Mouse (Mus musculus): Measurements from ENCODE around the gene Obsl1. TPM values are rescaled to one million over a fixed set of nuclear protein-coding genes. Genes with fewer than 3 reads are reported as not detected.

The Obsl1 gene
- polyA plus RNA-seq, 1 experiment from 2014 or later: 17.1 TPM

DNA sequence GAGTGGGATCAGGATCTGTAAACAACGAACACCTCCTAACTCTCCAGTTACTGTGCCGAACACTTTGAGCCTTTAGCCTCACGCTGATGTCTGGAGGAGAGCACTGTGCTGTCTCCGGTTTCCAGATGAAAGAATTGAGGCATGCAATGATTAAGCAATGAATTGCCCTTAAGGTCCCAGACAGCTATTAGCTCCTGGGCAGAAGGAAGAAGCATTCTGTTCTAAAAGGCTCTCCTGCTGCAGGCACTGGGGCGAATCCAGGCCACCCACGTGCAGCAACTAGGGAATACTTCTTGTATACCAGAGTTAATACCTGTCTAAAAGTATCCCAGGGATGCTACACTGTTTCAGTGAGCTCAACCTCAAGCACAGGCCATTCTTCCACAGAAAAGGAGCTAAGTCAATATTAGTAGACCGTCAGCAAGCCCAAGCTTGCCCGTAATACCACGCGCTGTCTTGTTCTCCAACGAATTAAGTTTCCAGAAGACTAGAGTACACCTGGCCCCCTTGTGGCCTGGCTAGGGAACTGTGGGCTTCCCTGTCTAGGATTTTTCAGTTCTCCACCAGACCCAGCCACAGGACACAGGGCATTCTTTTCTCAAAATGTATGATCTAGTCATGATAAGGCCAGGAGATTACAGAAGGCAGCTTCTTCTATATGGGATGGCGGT is 11.2 kb downstream of the Obsl1 start:
- Histone ChIP-seq H3K4me3 (ENCODE audit: low read depth, low read length) (no peak overlapping the region), H3K4me2 (replicated peaks; ENCODE audit: low read depth) (no peak overlapping the region), H3K9me3 (ENCODE audit: control insufficient read depth) (no peaks in the 10 kb centered on the region), H3K9ac (ENCODE audit: low read depth, low read length) (no peak overlapping the region), H3K36me3 (ENCODE audit: control insufficient read depth, insufficient read depth) (peaks cover 48% of the 10 kb centered on the region), H3K27ac (ENCODE audit: low read depth, low read length) (no peak overlapping the region), H3K27me3 (replicated peaks; ENCODE audit: control insufficient read depth, insufficient read depth, low read length) (no peaks in the 10 kb centered on the region), H3K4me1 (replicated peaks; ENCODE audit: control insufficient read depth, insufficient read depth, low read length) (no peaks in the 10 kb centered on the region)
- peak; percentile 81 for TF ChIP-seq CTCF (IDR thresholded peaks at IDR 0.05; ENCODE audit: low read depth)
- WGBS: 57% methylated on average over 12 of the region's 12 CpGs
- no peak; the same call in 1 of the 2 replicates for ATAC-seq

DNA sequence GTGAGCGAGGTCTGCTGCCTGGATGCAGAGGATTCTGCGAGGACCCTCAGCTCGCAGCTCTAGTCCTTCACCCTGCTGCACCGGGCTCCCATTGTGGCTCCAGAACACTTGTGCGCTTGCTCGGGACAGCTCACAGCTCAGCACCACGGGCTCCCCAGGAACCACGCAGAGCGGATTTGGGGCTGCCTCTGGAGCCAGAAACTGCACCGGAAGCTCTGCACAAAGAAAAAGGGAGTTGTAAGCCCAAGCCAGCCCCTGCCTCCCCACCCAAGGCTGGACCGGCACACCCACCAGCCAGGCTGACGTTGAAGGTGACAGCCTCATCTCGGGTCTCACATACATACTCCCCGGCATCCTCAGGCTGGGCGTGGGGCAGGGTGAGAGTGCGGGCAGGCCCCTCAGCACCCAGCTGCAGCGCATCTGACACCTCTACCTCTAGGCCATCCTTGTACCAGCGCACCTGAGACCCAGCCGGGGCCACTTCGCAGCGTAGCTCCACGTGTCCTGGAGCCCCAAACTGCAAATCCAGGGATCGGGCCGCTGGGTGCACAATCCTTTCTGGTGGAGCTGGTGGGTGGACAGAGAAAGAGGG is 13.6 kb downstream of the Obsl1 start:
- 69% methylated on average over 24 of the region's 24 CpGs for WGBS
- no peak overlapping the region for H3K27ac ChIP-seq (ENCODE audit: low read depth, low read length)
- no peaks in the 10 kb centered on the region for H3K9me3 ChIP-seq (ENCODE audit: control insufficient read depth)
- no peak for ATAC-seq
- no peak overlapping the region for H3K9ac ChIP-seq (ENCODE audit: low read depth, low read length)
- no peaks in the 10 kb centered on the region for H3K4me1 ChIP-seq (replicated peaks; ENCODE audit: control insufficient read depth, insufficient read depth, low read length)
- H3K27me3 ChIP-seq (replicated peaks; ENCODE audit: control insufficient read depth, insufficient read depth, low read length): no peaks in the 10 kb centered on the region
- no peak overlapping the region for H3K4me2 ChIP-seq (replicated peaks; ENCODE audit: low read depth)
- peaks cover 31% of the 10 kb centered on the region for H3K36me3 ChIP-seq (ENCODE audit: control insufficient read depth, insufficient read depth)
- no peak overlapping the region for H3K4me3 ChIP-seq (ENCODE audit: low read depth, low read length)
- TF ChIP-seq CTCF (IDR thresholded peaks at IDR 0.05; ENCODE audit: low read depth): no peak

DNA sequence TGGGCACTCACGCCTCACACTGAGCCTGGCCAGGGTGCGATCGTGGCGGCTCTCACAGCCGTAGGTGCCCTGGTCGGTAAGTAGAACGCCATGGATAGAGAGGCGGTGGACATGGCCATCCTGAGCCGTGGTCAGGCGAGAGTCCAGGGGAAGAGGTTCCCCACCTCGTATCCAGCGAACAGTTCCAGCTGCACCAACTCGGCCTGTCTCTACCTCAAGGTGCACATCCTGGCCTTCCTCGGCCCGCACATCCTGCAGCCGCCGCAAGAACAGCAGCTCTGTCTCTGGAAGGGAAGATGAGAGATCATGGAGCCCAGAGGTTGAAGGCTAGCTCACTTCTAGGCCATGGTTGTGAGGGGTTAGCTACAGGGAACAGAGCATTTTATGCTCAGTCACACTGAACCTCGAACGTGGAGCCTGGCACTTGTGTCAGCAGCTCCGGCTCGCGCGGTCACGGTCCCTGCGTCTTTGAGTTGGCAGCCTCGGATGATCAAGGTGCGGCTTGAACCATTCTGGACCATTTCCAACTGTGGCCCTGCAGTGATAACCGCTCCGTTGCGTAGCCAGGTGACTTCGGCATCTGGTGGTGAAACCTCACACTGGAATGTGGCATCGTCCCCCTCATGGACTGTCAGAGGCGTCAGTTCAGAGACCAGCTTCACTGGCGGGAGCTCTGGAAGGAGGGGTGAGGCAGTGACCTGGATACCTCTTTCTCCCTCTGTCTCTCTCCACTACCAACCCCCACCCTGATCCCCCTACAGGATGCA is 15.3 kb downstream of the Obsl1 start:
- peaks cover 12% of the 10 kb centered on the region for H3K27me3 ChIP-seq (replicated peaks; ENCODE audit: control insufficient read depth, insufficient read depth, low read length)
- no peak overlapping the region for H3K9ac ChIP-seq (ENCODE audit: low read depth, low read length)
- no peak for ATAC-seq
- H3K9me3 ChIP-seq (ENCODE audit: control insufficient read depth): no peaks in the 10 kb centered on the region
- H3K36me3 ChIP-seq (ENCODE audit: control insufficient read depth, insufficient read depth): peaks cover 15% of the 10 kb centered on the region
- no peak overlapping the region for H3K27ac ChIP-seq (ENCODE audit: low read depth, low read length)
- H3K4me2 ChIP-seq (replicated peaks; ENCODE audit: low read depth): no peak overlapping the region
- no peak for TF ChIP-seq CTCF (IDR thresholded peaks at IDR 0.05; ENCODE audit: low read depth)
- 89% methylated on average over 34 of the region's 34 CpGs for WGBS
- H3K4me1 ChIP-seq (replicated peaks; ENCODE audit: control insufficient read depth, insufficient read depth, low read length): 0 out of 2 replicates have a peak, but pooled peaks cover 5% of the 10 kb centered on the region
- H3K4me3 ChIP-seq (ENCODE audit: low read depth, low read length): no peak overlapping the region

DNA sequence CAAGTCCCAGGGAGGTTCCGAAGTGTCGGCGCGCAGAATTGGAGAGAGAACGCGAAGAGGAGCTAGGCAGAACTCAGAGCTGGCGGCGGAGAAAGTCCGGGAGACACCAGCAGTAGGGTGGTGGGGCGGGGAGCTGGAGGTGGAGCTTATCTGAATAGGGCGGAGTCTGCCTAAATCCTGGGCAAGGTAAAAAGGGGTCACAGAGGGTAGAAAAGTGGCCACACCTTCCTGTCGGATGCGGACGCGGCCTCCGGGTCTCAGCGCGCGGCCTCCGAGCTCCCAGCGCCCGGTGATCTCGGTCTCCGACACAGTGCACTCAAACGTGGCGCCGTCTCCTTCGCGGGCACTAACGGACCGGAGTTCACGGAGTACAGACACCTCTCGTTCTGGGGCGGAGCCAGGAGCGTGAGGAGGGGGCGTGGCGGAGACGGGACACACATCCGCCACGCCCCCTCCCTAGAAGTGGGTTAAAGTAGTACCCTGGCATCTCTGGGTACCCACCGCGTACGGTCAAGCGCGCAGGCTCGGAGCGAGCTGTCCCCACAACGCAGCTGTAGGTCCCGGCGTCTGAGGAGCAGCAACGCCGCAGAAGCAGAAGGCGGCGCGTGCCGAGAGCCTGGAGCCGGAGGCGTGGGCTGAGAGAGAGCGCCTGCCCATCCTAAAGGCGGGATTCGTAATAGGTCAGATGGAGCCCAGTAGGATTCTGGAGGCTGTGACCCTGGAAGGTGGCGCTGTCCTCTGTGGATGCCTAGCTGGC is 18.7 kb downstream of the Obsl1 start:
- Histone ChIP-seq H3K9me3 (ENCODE audit: control insufficient read depth) (no peaks in the 10 kb centered on the region), H3K27ac (ENCODE audit: low read depth, low read length) (no peak overlapping the region), H3K27me3 (replicated peaks; ENCODE audit: control insufficient read depth, insufficient read depth, low read length) (peaks cover 21% of the 10 kb centered on the region), H3K4me3 (ENCODE audit: low read depth, low read length) (peak overlapping the region; percentile 43), H3K4me2 (replicated peaks; ENCODE audit: low read depth) (peak overlapping the region; percentile 79), H3K9ac (ENCODE audit: low read depth, low read length) (no peak overlapping the region), H3K4me1 (replicated peaks; ENCODE audit: control insufficient read depth, insufficient read depth, low read length) (0 out of 2 replicates have a peak, but pooled peaks cover 5% of the 10 kb centered on the region), H3K36me3 (ENCODE audit: control insufficient read depth, insufficient read depth) (peaks cover 14% of the 10 kb centered on the region)
- TF ChIP-seq CTCF (IDR thresholded peaks at IDR 0.05; ENCODE audit: low read depth): peak; percentile 49
- ATAC-seq: peak; percentile 74
- WGBS: under 1% methylated on average over 62 of the region's 62 CpGs

DNA sequence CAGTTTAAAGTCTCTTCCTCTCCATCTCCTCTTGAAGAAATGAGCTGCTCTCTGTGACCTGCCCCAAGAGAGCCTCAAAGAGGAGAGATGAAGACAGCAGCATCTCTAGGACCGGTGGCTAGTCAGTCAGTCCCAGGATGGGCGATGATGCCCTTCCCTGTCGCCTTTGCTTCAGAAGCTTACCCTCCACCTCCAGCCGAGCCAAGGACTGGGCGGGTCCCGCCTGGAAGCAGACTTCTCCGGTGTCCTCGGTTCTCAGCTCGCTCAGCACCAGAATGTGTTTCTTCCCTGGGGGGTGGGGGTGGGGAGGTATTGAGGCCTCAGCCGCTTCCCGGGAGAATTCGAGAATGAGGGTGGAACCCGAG is 19.2 kb downstream of the Obsl1 start:
- ATAC-seq: no peak
- no peak for TF ChIP-seq CTCF (IDR thresholded peaks at IDR 0.05; ENCODE audit: low read depth)

More for the DNA sequence above, 19.2 kb downstream of the Obsl1 start:
- Histone ChIP-seq H3K9ac (ENCODE audit: low read depth, low read length) (no peak overlapping the region), H3K4me2 (replicated peaks; ENCODE audit: low read depth) (peak overlapping the region; percentile 79), H3K27me3 (replicated peaks; ENCODE audit: control insufficient read depth, insufficient read depth, low read length) (peaks cover 21% of the 10 kb centered on the region), H3K36me3 (ENCODE audit: control insufficient read depth, insufficient read depth) (peaks cover 14% of the 10 kb centered on the region), H3K9me3 (ENCODE audit: control insufficient read depth) (no peaks in the 10 kb centered on the region), H3K27ac (ENCODE audit: low read depth, low read length) (no peak overlapping the region), H3K4me1 (replicated peaks; ENCODE audit: control insufficient read depth, insufficient read depth, low read length) (0 out of 2 replicates have a peak, but pooled peaks cover 5% of the 10 kb centered on the region), H3K4me3 (ENCODE audit: low read depth, low read length) (peak overlapping the region; percentile 43)
- WGBS: 2% methylated on average over 13 of the region's 13 CpGs

Measured in intestine, postnatal 0 days (tissue).